Mouse (Mus musculus): ENCODE results near the gene Fmo5.

Gene Fmo5

GRCm38 (mm10) chr3:97628391-97629001, at the start of gene Fmo5:
Fmo5 (plus strand) TSS chr3:97628804.
- in situ Hi-C loops (cut with MboI, MseI): no loop called here

- in situ Hi-C loops (cut with MboI, MseI): no loop called here
These were observed 43.0 kb upstream of the Fmo5 start for GRCm38 (mm10) chr3:97585383-97586160.

DNA sequence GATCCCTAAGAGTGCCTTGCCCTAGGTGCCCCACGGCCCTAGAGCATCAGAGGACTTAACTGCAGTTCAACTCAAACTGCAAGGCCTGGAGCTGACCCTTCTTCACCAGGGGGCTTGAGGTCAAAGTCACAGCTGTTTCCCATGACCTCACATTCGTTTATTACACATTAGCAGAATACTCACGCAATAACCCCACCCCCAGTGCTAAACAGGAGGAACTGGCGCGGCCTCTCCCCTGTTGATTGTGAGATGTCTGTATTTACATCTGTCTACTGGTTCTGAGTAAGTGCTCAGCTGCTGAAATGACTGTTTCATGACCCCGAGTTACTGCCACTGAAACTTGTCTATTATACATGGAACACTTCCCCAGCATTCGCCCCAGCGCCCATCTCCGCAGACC, 40.9 kb upstream of the Fmo5 start:
- in situ Hi-C loops (cut with MboI, MseI): no loop called here

DNA sequence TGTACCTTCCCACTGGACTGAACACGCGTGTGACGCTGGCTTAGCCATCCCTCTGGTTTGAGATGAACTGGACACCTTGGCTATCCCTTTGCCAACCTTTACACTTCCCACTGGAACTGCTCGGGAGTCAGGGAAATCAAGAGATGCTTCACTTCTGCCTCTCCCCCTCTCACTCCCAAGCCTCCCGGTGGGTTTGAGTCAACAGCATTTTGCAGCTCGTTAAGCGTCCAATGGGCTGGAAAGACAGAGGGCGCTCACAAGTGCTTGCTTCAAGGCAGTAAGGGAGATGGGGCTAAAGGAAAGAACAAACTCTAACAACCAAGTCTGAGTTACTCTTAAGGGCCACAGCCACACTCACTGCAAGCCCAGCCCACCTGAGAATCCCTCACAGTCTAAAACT, 37.9 kb upstream of the Fmo5 start:
- in situ Hi-C loops (cut with MboI, MseI): no loop called here

GRCm38 (mm10) chr3:97593089-97593488, 35.5 kb upstream of the Fmo5 start:
- in situ Hi-C loops (cut with MboI, MseI): no loop called here

GRCm38 (mm10) chr3:97594140-97594539, 34.5 kb upstream of the Fmo5 start:
- in situ Hi-C loops (cut with MboI, MseI): no loop called here

- in situ Hi-C loops (cut with MboI, MseI): no loop called here
These were observed 33.5 kb upstream of the Fmo5 start for GRCm38 (mm10) chr3:97595066-97595465.

GRCm38 (mm10) chr3:97596796-97597195, 31.8 kb upstream of the Fmo5 start:
- in situ Hi-C loops (cut with MboI, MseI): no loop called here

DNA sequence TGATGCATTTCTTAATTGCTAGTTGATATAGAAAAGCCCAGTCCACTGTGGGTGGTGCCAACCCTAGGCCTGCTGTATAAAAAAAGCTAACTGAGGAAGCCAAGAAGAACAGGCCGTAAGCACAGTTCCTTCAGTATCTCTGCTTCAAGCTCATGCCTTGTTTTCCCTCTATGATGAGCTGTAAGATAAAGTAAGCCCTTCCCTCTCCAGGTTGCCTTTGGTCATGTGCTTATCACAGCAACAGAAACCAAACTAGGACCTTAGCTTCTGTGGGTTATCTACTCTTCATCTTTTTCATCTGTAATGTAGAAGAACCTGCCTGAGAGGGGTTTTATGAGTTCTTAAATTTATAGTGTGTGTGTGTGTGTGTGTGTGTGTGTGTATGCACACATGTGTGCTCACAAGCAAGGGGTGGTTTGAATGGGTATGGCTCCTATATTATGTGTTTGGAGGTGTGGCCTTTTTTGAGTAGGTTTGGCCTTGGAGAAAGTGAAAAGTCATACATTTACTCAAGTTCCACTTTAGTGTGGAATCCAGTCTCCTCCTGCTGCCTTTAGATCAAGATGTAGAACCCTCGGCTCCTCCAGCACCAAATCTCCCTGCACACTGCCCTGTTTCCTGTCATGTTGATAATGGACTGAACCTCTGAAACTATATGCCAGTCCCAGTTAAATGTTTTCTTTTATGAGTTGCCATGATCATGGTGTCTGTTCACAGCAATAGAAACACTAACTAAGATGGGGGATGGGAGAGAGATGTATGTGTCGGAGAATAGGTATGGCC, 28.4 kb upstream of the Fmo5 start:
- in situ Hi-C loops (cut with MboI, MseI): no loop called here

DNA sequence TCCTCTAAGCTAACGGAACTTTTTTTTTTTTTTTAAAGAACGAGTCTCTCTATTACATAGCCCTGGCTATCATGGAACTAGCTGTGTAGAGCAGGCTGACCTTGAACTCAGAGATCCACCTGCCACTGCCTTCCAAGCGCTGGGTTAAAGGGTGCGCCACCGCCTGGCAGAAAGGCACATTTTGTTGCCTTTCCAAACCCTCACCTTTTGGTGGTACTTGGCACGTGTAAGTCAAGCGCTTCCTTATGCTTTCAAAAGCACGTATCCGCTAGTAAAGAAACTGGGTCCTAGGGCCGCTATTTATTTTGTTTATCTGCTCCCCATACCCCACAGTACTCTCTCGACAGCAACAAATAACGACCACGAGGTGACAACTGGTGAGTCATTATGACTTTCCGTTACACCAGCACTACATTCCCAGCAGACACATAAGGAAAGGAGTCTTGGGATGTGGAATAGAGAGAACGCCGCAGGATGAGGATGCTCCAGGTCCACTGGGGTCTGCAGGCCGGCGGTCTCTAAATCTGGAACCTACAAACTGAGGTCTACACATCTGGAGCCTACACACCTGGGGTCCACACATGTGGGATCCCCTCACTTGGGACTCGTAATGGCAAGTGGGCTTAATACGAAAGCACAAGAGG, 19.3 kb upstream of the Fmo5 start:
- in situ Hi-C loops (cut with MboI, MseI): no loop called here

DNA sequence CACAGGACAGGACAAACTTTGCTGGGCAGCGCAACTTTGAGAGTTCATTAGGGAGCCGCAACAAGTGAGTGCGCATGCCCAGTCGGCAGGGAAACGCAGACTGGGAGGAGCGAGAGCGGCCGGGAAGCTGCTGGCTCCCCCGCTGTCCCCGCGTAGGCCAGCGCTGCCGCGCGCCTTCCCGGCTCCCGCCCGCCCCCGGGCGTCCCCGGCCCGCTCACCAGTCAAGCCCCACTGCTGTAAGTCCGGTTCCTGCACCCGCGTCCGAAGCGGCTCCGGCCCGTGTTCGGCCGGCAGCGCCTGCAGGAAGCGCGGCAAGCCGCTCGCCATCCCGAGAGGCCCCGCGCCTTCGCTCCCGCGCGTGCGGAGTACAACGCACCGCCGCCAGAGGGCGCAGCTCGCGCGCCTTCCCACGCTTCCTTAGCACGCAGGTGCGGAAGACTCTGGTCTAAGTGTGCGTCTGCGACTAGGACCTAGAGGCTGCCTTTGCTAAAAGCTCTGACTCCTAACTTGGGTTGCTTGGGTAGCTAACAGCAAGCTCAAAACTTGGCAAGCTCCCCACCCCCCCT, 18.7 kb upstream of the Fmo5 start, which contains the start of gene Chd1l:
Chd1l (minus strand) TSS at position 359 of the 566 bp plus-strand sequence.
- in situ Hi-C loops (cut with MboI, MseI): loop anchor here (10.0 kb wide), 1 partner anchor 1625 kb away; no protein-coding TSS in a partner anchor

DNA sequence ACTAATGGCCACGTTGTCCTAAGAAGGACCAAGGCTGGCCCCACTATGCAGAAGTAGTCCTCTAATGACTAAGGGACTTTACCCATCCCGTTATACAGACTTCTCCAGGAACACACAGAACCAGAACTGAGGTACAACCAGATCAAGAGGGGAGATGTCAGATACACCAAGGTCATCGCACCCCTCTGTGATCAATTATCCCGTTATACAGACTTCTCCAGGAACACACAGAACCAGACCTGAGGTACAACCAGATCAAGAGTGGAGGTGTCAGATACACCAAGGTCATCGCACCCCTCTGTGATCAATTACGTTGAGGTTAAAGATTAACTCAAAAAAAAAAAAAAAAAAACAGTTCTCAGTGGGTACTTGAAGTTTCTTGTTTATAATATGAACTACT, 17.6 kb upstream of the Fmo5 start:
- in situ Hi-C loops (cut with MboI, MseI): loop anchor here (10.0 kb wide), 1 partner anchor 1624 kb away; no protein-coding TSS in a partner anchor

GRCm38 (mm10) chr3:97615154-97615553, 13.4 kb upstream of the Fmo5 start:
- in situ Hi-C loops (cut with MboI, MseI): loop anchor here (10.0 kb wide), 1 partner anchor 1620 kb away; no protein-coding TSS in a partner anchor

- in situ Hi-C loops (cut with MboI, MseI): loop anchor here (10.0 kb wide), 1 partner anchor 1619 kb away; no protein-coding TSS in a partner anchor
These were observed 12.7 kb upstream of the Fmo5 start for GRCm38 (mm10) chr3:97615933-97616332.

DNA sequence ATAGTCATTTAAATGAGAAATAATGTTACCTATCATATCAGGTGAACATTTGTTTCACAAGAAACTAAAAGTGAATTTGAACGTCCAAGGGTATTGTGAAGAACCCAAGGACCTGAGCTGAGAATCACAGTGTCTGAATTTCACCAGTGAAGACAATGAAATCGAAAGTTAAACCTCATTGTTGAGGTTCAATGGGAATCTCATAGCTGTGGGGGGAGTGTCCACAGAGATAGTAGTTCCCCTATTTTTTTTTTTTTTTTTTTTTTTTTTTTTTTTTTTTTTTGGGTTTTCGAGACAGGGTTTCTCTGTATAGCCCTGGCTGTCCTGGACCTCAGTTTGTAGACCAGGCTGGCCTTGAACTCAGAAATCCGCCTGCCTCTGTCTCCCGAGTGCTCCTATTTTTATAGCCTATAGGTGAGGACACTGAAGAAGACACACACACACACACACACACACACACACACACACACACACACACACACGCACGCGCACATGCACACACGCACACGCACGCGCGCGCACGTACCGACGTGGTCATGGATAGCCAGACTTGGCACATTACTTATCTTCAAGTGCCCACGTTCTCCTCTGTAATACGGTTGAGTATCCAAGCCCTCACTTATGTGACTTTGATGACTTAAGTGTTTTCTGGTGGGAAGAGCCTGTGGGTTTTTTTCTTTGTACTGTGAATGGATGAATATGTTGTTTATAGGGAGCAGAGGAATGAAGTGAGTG, 11.3 kb upstream of the Fmo5 start:
- in situ Hi-C loops (cut with MboI, MseI): loop anchor here (10.0 kb wide), 1 partner anchor 1618 kb away; no protein-coding TSS in a partner anchor

DNA sequence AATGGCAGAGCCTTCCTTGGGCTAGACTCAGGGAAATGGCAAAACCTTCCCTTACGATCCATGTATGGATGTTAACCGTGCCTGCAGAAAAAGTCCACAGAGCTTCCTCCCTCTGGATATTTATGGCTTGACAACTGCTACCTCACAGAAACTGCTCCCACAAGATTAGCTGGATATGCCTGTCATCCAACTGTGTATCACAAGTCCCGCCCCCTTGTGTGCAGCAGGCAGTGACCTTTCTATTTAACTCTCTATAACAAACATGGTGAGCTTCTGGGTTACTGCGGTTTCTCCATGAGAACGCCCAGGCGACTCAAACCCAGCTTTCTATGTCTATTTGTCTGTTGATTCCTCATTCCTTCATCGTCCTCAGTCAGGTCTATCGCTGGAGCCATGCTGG, 10.7 kb upstream of the Fmo5 start:
- in situ Hi-C loops (cut with MboI, MseI): loop anchor here (10.0 kb wide), 1 partner anchor 1617 kb away; no protein-coding TSS in a partner anchor

DNA sequence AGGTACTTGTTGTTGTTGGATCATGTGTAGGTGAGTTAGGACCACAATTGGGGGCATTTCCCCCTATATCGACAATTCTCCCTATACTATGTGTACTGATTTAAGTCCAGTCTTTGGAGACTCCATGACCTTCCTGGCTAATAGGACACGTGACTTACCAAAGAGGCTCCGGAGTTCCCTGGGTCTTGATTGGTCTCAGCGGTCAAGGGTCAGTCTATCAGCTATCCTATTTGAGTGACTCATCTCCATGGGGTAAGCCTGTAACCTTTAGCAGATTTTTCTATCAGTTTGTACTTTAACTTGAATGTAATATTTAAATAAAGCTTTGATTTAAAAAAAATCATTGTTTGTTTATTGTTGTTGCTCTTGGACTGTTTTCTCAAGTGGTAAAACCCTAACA, 7.9 kb upstream of the Fmo5 start:
- in situ Hi-C loops (cut with MboI, MseI): no loop called here

GRCm38 (mm10) chr3:97624611-97625010, 4.0 kb upstream of the Fmo5 start:
- in situ Hi-C loops (cut with MboI, MseI): no loop called here

GRCm38 (mm10) chr3:97627893-97628292, 711 bp upstream of the Fmo5 start:
- in situ Hi-C loops (cut with MboI, MseI): no loop called here

GRCm38 (mm10) chr3:97629941-97630340, 1.3 kb downstream of the Fmo5 start:
- in situ Hi-C loops (cut with MboI, MseI): no loop called here
